Mouse (Mus musculus) CH12.LX (cell line): ENCODE results near the gene Gm44790. TPM values are rescaled to one million over a fixed set of nuclear protein-coding genes. Genes with fewer than 3 reads are reported as not detected.

Source experiments
- DNase-seq: peaks from one replicate; pipeline ENCODE4 v3.0.0-alpha.2; 2013; ENCODE audit errors: extremely low read depth
- H3K27ac ChIP-seq: 2 replicates; pipeline ENCODE4 v1.5.1; 2012; ENCODE audit warnings: low read depth, mild to moderate bottlenecking, control low read depth, moderate library complexity; ENCODE audit not compliant: insufficient read depth
- H3K27me3 ChIP-seq: replicated peaks from 2 replicates; pipeline ENCODE3; 2012; ENCODE audit warnings: inconsistent platforms
- H3K36me3 ChIP-seq, 2 experiments: replicated peaks in 1 of 2; 2 replicates each; pipeline versions ENCODE3 to v1.6.1; 2012; ENCODE audit warnings: inconsistent platforms in 1 of 2, low read length in 1 of 2, mild to moderate bottlenecking in 1 of 2, mixed read lengths in 1 of 2, moderate library complexity in 1 of 2; ENCODE audit not compliant: control insufficient read depth in 1 of 2, insufficient read depth in 1 of 2
- H3K4me1 ChIP-seq, 2 experiments: 2 replicates each; pipeline ENCODE4 v1.6.1; 2012; ENCODE audit warnings: inconsistent platforms in 1 of 2, moderate library complexity in 1 of 2; ENCODE audit not compliant: insufficient read depth in 2 of 2, control insufficient read depth in 1 of 2
- H3K4me2 ChIP-seq: 2 replicates; pipeline ENCODE4 v1.6.1; 2012; ENCODE audit warnings: low read depth, mild to moderate bottlenecking, control low read depth; ENCODE audit not compliant: poor library complexity, insufficient read depth, severe bottlenecking
- H3K4me3 ChIP-seq, 3 experiments: fragments of 150-350 bp in 1 of 3; sonication (generic) in 1 of 3; replicated peaks in 1 of 3; 2 replicates each; pipeline versions ENCODE3 to v1.5.1; 2011 to 2012; ENCODE audit warnings: low read depth in 2 of 3, low read length in 2 of 3, mild to moderate bottlenecking in 2 of 3, moderate library complexity in 2 of 3, control low read depth in 1 of 3, improper control_type of control experiment in 1 of 3, inconsistent platforms in 1 of 3, mixed read lengths in 1 of 3; ENCODE audit not compliant: poor library complexity in 1 of 3
- H3K79me2 ChIP-seq: replicated peaks from 2 replicates; pipeline ENCODE4 v1.6.1; 2012; ENCODE audit warnings: mild to moderate bottlenecking, moderate library complexity; ENCODE audit not compliant: control insufficient read depth, poor library complexity, insufficient read depth, severe bottlenecking; ENCODE audit errors: extremely low read depth
- H3K9ac ChIP-seq: 2 replicates; pipeline ENCODE4 v1.6.1; 2012; ENCODE audit warnings: low read depth, mild to moderate bottlenecking, control low read depth, moderate library complexity; ENCODE audit not compliant: insufficient read depth
- H3K9me3 ChIP-seq: replicated peaks from 2 replicates; pipeline ENCODE3; 2012; ENCODE audit warnings: low read length, inconsistent platforms, mixed read lengths
- BHLHE40 ChIP-seq: IDR thresholded peaks from 2 replicates; pipeline ENCODE4 v1.6.1; 2011; ENCODE audit warnings: mild to moderate bottlenecking, low read depth, low read length, improper control_type of control experiment
- CHD1 ChIP-seq: IDR thresholded peaks from 2 replicates; pipeline ENCODE4 v1.6.1; 2012; ENCODE audit warnings: low read depth, low read length, improper control_type of control experiment, inconsistent platforms
- CHD2 ChIP-seq: IDR thresholded peaks from 2 replicates; pipeline ENCODE4 v1.6.1; 2011; ENCODE audit warnings: low read length, improper control_type of control experiment
- CTCF ChIP-seq, 2 experiments: IDR thresholded peaks in 1 of 2; conservative IDR thresholded peaks in 1 of 2; 2 replicates each; pipeline ENCODE4 v1.5.1; 2011 to 2012; ENCODE audit warnings: low read depth in 2 of 2, low read length in 2 of 2, improper control_type of control experiment in 1 of 2, inconsistent platforms in 1 of 2, mild to moderate bottlenecking in 1 of 2, moderate library complexity in 1 of 2
- E2F4 ChIP-seq: IDR thresholded peaks from 2 replicates; pipeline ENCODE4 v1.6.1; 2011; ENCODE audit warnings: low read depth, low read length, improper control_type of control experiment; ENCODE audit not compliant: insufficient replicate concordance
- ELF1 ChIP-seq: IDR thresholded peaks from 2 replicates; pipeline ENCODE4 v1.6.1; 2014; ENCODE audit warnings: low read depth, mild to moderate bottlenecking, inconsistent platforms, low read length, improper control_type of control experiment
- EP300 ChIP-seq: IDR thresholded peaks from 2 replicates; pipeline ENCODE4 v1.6.1; 2011; ENCODE audit warnings: low read length, improper control_type of control experiment
- ETS1 ChIP-seq: conservative IDR thresholded peaks from 2 replicates; pipeline ENCODE4 v1.6.1; 2012; ENCODE audit warnings: low read depth, mild to moderate bottlenecking, inconsistent platforms, low read length, improper control_type of control experiment, moderate library complexity
- GABPA ChIP-seq: IDR thresholded peaks from 2 replicates; pipeline ENCODE4 v1.6.1; 2012; ENCODE audit warnings: low read depth, low read length, improper control_type of control experiment, inconsistent platforms; ENCODE audit not compliant: insufficient replicate concordance
- HCFC1 ChIP-seq: IDR thresholded peaks from 2 replicates; pipeline ENCODE4 v1.6.1; 2012; ENCODE audit warnings: low read depth, mild to moderate bottlenecking, inconsistent platforms, low read length, improper control_type of control experiment
- IRF4 ChIP-seq: IDR thresholded peaks from 2 replicates; pipeline ENCODE4 v1.6.1; 2014; ENCODE audit warnings: low read depth, mild to moderate bottlenecking, inconsistent platforms, low read length, improper control_type of control experiment
- JUN ChIP-seq: IDR thresholded peaks from 2 replicates; pipeline ENCODE4 v1.6.1; 2011; ENCODE audit warnings: low read depth, mild to moderate bottlenecking, low read length, improper control_type of control experiment, moderate library complexity; ENCODE audit not compliant: insufficient read depth
- JUND ChIP-seq: conservative IDR thresholded peaks from 2 replicates; pipeline ENCODE4 v1.6.1; 2011; ENCODE audit warnings: low read depth, low read length, improper control_type of control experiment
- KAT2A ChIP-seq: IDR thresholded peaks from 2 replicates; pipeline ENCODE4 v1.6.1; 2012; ENCODE audit warnings: low read length, improper control_type of control experiment, inconsistent platforms; ENCODE audit not compliant: insufficient replicate concordance
- MAFK ChIP-seq: IDR thresholded peaks from 2 replicates; pipeline ENCODE4 v1.6.1; 2011; ENCODE audit warnings: low read length, improper control_type of control experiment; ENCODE audit not compliant: insufficient replicate concordance
- MAX ChIP-seq: IDR thresholded peaks from 2 replicates; pipeline ENCODE4 v1.6.1; 2011; ENCODE audit warnings: low read length, improper control_type of control experiment
- MAZ ChIP-seq: IDR thresholded peaks from 2 replicates; pipeline ENCODE4 v1.6.1; 2012; ENCODE audit warnings: low read depth, mild to moderate bottlenecking, inconsistent platforms, low read length, improper control_type of control experiment, moderate library complexity
- MEF2A ChIP-seq: IDR thresholded peaks from 2 replicates; pipeline ENCODE4 v1.6.1; 2014; ENCODE audit warnings: low read depth, mild to moderate bottlenecking, inconsistent platforms, low read length, improper control_type of control experiment, borderline replicate concordance
- MXI1 ChIP-seq: IDR thresholded peaks from 2 replicates; pipeline ENCODE4 v1.6.1; 2011; ENCODE audit warnings: mild to moderate bottlenecking, low read depth, low read length, improper control_type of control experiment
- MYC ChIP-seq: IDR thresholded peaks from 2 replicates; pipeline ENCODE4 v1.6.1; 2011; ENCODE audit warnings: low read depth, mild to moderate bottlenecking, improper control_type of control experiment, low read length
- NELFE ChIP-seq: IDR thresholded peaks from 2 replicates; pipeline ENCODE4 v1.6.1; 2011; ENCODE audit warnings: low read depth, low read length, improper control_type of control experiment
- PAX5 ChIP-seq: IDR thresholded peaks from 2 replicates; pipeline ENCODE4 v1.6.1; 2012; ENCODE audit warnings: low read length, inconsistent platforms, mixed read lengths
- POLR2A ChIP-seq: IDR thresholded peaks from 2 replicates; pipeline ENCODE4 v1.6.1; 2011; ENCODE audit warnings: low read depth, mild to moderate bottlenecking, improper control_type of control experiment, low read length
- POLR2AphosphoS2 ChIP-seq: IDR thresholded peaks from 2 replicates; pipeline ENCODE4 v1.6.1; 2011; ENCODE audit warnings: low read depth, low read length, improper control_type of control experiment
- RAD21 ChIP-seq: IDR thresholded peaks from 2 replicates; pipeline ENCODE4 v1.6.1; 2011; ENCODE audit warnings: low read depth, mild to moderate bottlenecking, low read length, improper control_type of control experiment, moderate library complexity
- RCOR1 ChIP-seq: conservative IDR thresholded peaks from 2 replicates; pipeline ENCODE4 v1.6.1; 2012; ENCODE audit warnings: low read depth, mild to moderate bottlenecking, inconsistent platforms, low read length, improper control_type of control experiment
- SIN3A ChIP-seq: IDR thresholded peaks from 2 replicates; pipeline ENCODE4 v1.6.1; 2012; ENCODE audit warnings: low read length, improper control_type of control experiment, inconsistent platforms
- SMC3 ChIP-seq: IDR thresholded peaks from 2 replicates; pipeline ENCODE4 v1.6.1; 2011; ENCODE audit warnings: low read depth, low read length, improper control_type of control experiment
- TBP ChIP-seq: conservative IDR thresholded peaks from 2 replicates; pipeline ENCODE4 v1.6.1; 2011; ENCODE audit warnings: low read depth, low read length, improper control_type of control experiment
- TCF12 ChIP-seq: IDR thresholded peaks from 2 replicates; pipeline ENCODE4 v1.6.1; 2014; ENCODE audit warnings: low read depth, mild to moderate bottlenecking, inconsistent platforms, low read length, improper control_type of control experiment
- UBTF ChIP-seq: IDR thresholded peaks from 2 replicates; pipeline ENCODE4 v1.6.1; 2012; ENCODE audit warnings: low read depth, mild to moderate bottlenecking, inconsistent platforms, low read length, improper control_type of control experiment, moderate library complexity
- USF1 ChIP-seq: IDR thresholded peaks from 2 replicates; pipeline ENCODE4 v1.6.1; 2014; ENCODE audit warnings: low read depth, mild to moderate bottlenecking, inconsistent platforms, low read length, improper control_type of control experiment
- USF2 ChIP-seq: conservative IDR thresholded peaks from 2 replicates; pipeline ENCODE4 v1.6.1; 2011; ENCODE audit warnings: low read depth, low read length, improper control_type of control experiment
- ZC3H11A ChIP-seq: IDR thresholded peaks from 2 replicates; pipeline ENCODE4 v1.6.1; 2012; ENCODE audit warnings: low read depth, mild to moderate bottlenecking, inconsistent platforms, low read length, improper control_type of control experiment
- ZKSCAN1 ChIP-seq: IDR thresholded peaks from 2 replicates; pipeline ENCODE4 v1.6.1; 2012; ENCODE audit warnings: low read depth, inconsistent platforms, low read length, improper control_type of control experiment, borderline replicate concordance
- ZNF384 ChIP-seq: IDR thresholded peaks from 2 replicates; pipeline ENCODE4 v1.6.1; 2012; ENCODE audit warnings: low read depth, low read length, improper control_type of control experiment, inconsistent platforms
- dilution Hi-C: fragments of 300-500 bp; cut with MboI; formaldehyde crosslinking; loops from 2 replicates; pipeline ENCODE4 v1.14.3; 2020; ENCODE audit warnings: low sequenced_read_pairs; ENCODE audit not compliant: extremely low pct_unique_long_range_greater_than_20kb, extremely low pct_ligation_motif_present
- in situ Hi-C: fragments of 300-500 bp; cut with MboI; formaldehyde crosslinking; loops from 3 replicates; pipeline ENCODE4 v1.14.3; 2019; ENCODE audit warnings: low sequenced_read_pairs, low pct_ligation_motif_present, low pct_unique_long_range_greater_than_20kb, mixed read lengths
- polyA plus RNA-seq: library from polyadenylated mRNA; unstranded; fragments of >175 nt; gene quantifications from 2 replicates; pipeline ENCODE4 v1.2.1, GENCODE M21; 2012; ENCODE audit warnings: low read depth; ENCODE audit not compliant: insufficient read length
- total RNA-seq, 2 experiments: library from RNA; depleted of rRNA; stranded (reverse); fragments of 300-350 nt in 1 of 2; fragments of >200 nt in 1 of 2; gene quantifications; 2 replicates each; pipeline ENCODE4 v1.2.3; 2012 to 2014

The Gm44790 gene
- total and polyA plus RNA-seq, 3 experiments = not detected

DNA sequence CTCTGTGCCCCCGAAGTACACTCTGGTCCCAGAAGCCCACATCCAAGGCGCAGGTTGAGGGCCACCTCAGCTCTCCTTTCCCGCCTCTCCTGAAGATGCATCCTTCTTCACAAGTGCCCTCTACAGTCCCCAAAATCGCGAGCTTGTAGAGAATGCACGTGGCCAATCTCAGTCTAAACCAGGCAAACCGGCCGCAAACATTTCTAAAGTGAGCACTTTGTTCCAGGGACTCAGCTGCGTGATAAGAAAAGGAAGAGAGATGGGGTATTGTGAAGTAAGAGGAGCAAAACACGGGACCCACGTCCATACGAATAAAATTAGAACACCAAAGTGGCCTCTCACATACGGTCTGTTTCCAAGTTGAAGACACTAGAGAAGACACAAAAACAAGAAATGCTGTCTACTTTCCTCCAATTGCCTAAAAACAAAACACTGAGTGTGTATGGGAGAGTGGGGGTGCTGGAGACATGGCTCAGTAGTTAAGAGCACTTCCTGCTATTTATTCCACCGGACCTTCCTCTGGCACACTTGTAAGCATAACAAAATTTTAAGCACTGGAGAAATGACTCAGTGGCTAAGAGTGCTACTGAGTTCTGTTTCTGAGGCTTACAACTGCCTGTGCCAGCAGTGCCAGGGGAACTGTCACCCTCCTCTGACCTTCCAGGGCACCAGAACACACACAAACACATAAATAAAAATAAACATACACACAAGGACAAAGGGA, 29.0 kb upstream of the Gm44790 start:
- H3K36me3 ChIP-seq = peaks cover 7 to 14% of the 10 kb centered on the region in 2 experiments

DNA sequence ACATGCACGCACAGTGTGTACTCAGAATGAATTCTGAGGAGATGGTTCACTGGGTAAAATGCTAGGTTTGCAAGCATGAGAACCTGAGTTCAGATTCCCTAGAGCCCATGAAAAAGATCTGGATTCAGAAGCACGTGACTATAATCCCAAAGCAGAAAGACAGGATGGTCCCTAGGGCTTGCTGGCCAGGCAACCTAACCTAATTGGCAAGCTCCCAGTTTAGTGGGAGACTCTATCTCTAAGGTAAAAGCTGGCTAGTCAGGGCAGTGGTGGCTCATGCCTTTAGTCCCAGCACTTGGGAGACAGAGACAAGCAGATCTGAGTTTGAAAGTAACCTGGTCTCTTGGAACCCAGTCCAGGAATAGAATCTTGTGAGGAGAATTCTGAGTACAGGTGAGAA, 27.5 kb upstream of the Gm44790 start:
- H3K4me2 ChIP-seq = no peak overlapping the region
- H3K36me3 ChIP-seq = peaks cover 4 to 5% of the 10 kb centered on the region in 2 experiments
- no peak for DNase-seq
- TF ChIP-seq SIN3A (no peak), GABPA (no peak), UBTF (no peak), ZC3H11A (no peak), ETS1 (no peak), JUND (no peak), EP300 (no peak), IRF4 (no peak), RCOR1 (no peak), JUN (no peak), TCF12 (no peak), E2F4 (no peak), USF2 (no peak), MAZ (no peak)
- H3K9me3 ChIP-seq = no peaks in the 10 kb centered on the region
- no peak overlapping the region for H3K27ac ChIP-seq
- H3K27me3 ChIP-seq = peaks cover 8% of the 10 kb centered on the region
- H3K4me1 ChIP-seq = peaks cover 3 to 25% of the 10 kb centered on the region in 2 experiments; a peak in 3 of 4 replicates
- H3K4me3 ChIP-seq = no peak overlapping the region
- dilution Hi-C loops = no loop called here
- H3K79me2 ChIP-seq = no peaks in the 10 kb centered on the region; the same call in 1 of the 2 replicates
- H3K9ac ChIP-seq = no peak overlapping the region
- in situ Hi-C loops = no loop called here

More for the DNA sequence above, 29.0 kb upstream of the Gm44790 start:
- Histone ChIP-seq H3K4me3 (peak overlapping the region; percentile 82 to 87 (median 84)), H3K27me3 (peaks cover 8% of the 10 kb centered on the region), H3K27ac (peak overlapping the region; percentile 27; the same call in 1 of the 2 replicates), H3K4me1 (peaks cover 3 to 21% of the 10 kb centered on the region in 2 experiments; a peak in 3 of 4 replicates)
- no peak for TF ChIP-seq E2F4
- no peak for TF ChIP-seq MAZ
- TF ChIP-seq TBP = no peak
- no peak for TF ChIP-seq PAX5
- TF ChIP-seq TCF12 = no peak
- TF ChIP-seq ZKSCAN1 = no peak
- no peak for TF ChIP-seq USF2
- 0 out of 2 replicates have a peak, but pooled peaks have one; percentile 21 for TF ChIP-seq JUND
- TF ChIP-seq CHD1 = no peak
- no peak for TF ChIP-seq KAT2A
- TF ChIP-seq BHLHE40 = peak; percentile 54
- no peak for TF ChIP-seq JUN
- peak; percentile 65 for TF ChIP-seq ELF1
- no peak for TF ChIP-seq MEF2A
- TF ChIP-seq MXI1 = peak; percentile 65; the same call in 1 of the 2 replicates
- TF ChIP-seq HCFC1 = no peak
- TF ChIP-seq SMC3 = no peak
- no peak for TF ChIP-seq GABPA
- peak; percentile 66 for TF ChIP-seq IRF4
- TF ChIP-seq RAD21 = no peak
- peak; percentile 35; the same call in 1 of the 2 replicates for TF ChIP-seq POLR2A
- peak; percentile 50; the same call in 1 of the 2 replicates for TF ChIP-seq EP300
- no peak for TF ChIP-seq CTCF (conservative IDR thresholded peaks at IDR 0.05 in 1 of 2, IDR thresholded peaks at IDR 0.05 in 1 of 2; ENCODE audit: low read depth in 2 of 2, low read length in 2 of 2)
- no peak for TF ChIP-seq POLR2AphosphoS2
- no peak for TF ChIP-seq NELFE
- no peak for TF ChIP-seq ZNF384
- peak; percentile 45; the same call in 1 of the 2 replicates for TF ChIP-seq MAX
- TF ChIP-seq USF1 = no peak
- TF ChIP-seq MAFK = no peak
- TF ChIP-seq ZC3H11A = no peak
- peak; percentile 60 for TF ChIP-seq MYC
- TF ChIP-seq CHD2 = 0 out of 2 replicates have a peak, but pooled peaks have one; percentile 17
- TF ChIP-seq, all 38 proteins: peak for 10
- DNase-seq = no peak
- Histone ChIP-seq H3K4me2 (peak overlapping the region; percentile 94), H3K79me2 (no peaks in the 10 kb centered on the region; the same call in 1 of the 2 replicates), H3K9ac (peak overlapping the region; percentile 64), H3K9me3 (no peaks in the 10 kb centered on the region)
- dilution Hi-C loops (no loop called here), in situ Hi-C loops (no loop called here)
